Mouse (Mus musculus) limb, embryonic 14.5 days (tissue): Measurements from ENCODE around the gene Mgll. TPM values are rescaled to one million over a fixed set of nuclear protein-coding genes. Genes with fewer than 3 reads are reported as not detected.

ENCODE experiments used
- ATAC-seq: fragments of 200-750 bp; cut with Nextera tagmentation; 2 replicates; pipeline ENCODE4 v1.8.0; 2017; ENCODE audit warnings: low read depth, moderate number of reproducible peaks, moderate TSS enrichment; ENCODE audit not compliant: low FRiP score
- DNase-seq: peaks from one replicate; pipeline ENCODE4 v3.0.0-alpha.2; 2015; ENCODE audit warnings: low spot score
- H3K27ac ChIP-seq: fragments of 300-500 bp; sonication (generic); replicated peaks from 2 replicates; pipeline ENCODE4 v1.5.1; 2014; ENCODE audit warnings: low read depth, mild to moderate bottlenecking, low read length, moderate library complexity, mixed read lengths
- H3K27me3 ChIP-seq: fragments of 300-500 bp; sonication (generic); 2 replicates; pipeline ENCODE4 v1.6.1; 2014; ENCODE audit warnings: low read length, mixed read lengths; ENCODE audit not compliant: control insufficient read depth, insufficient read depth
- H3K36me3 ChIP-seq: fragments of 300-500 bp; sonication (generic); 2 replicates; pipeline ENCODE4 v1.6.1; 2014; ENCODE audit warnings: mild to moderate bottlenecking, low read length, moderate library complexity, mixed read lengths; ENCODE audit not compliant: control insufficient read depth, insufficient read depth
- H3K4me1 ChIP-seq: fragments of 300-500 bp; sonication (generic); 2 replicates; pipeline ENCODE4 v1.6.1; 2014; ENCODE audit warnings: antibody characterized with exemption, low read length, mixed read lengths; ENCODE audit not compliant: control insufficient read depth, insufficient read depth
- H3K4me2 ChIP-seq: fragments of 300-500 bp; sonication (generic); replicated peaks from 2 replicates; pipeline ENCODE4 v1.6.1; 2014; ENCODE audit warnings: low read depth, mild to moderate bottlenecking, low read length, moderate library complexity; ENCODE audit not compliant: severe bottlenecking
- H3K4me3 ChIP-seq: fragments of 300-500 bp; sonication (generic); replicated peaks from 2 replicates; pipeline ENCODE4 v1.5.1; 2014; ENCODE audit warnings: low read length
- H3K9ac ChIP-seq: fragments of 300-500 bp; sonication (generic); 2 replicates; pipeline ENCODE4 v1.6.1; 2014; ENCODE audit warnings: mild to moderate bottlenecking, low read depth, low read length, moderate library complexity; ENCODE audit not compliant: severe bottlenecking
- H3K9me3 ChIP-seq: fragments of 300-500 bp; sonication (generic); 2 replicates; pipeline ENCODE4 v1.6.1; 2016; ENCODE audit warnings: low read length; ENCODE audit not compliant: control insufficient read depth
- POLR2A ChIP-seq: fragments of 200-500 bp; IDR thresholded peaks from 2 replicates; pipeline ENCODE4 v1.8.0; 2012; ENCODE audit warnings: inconsistent platforms, mild to moderate bottlenecking, moderate library complexity, borderline replicate concordance; ENCODE audit not compliant: insufficient read depth, insufficient read length; ENCODE audit errors: extremely low read depth
- WGBS: fragments of 180-500 bp; shearing (Covaris S2); extraction: QIAGEN DNeasy Blood & Tissue Kit; methylation state at CpG from one replicate; pipeline ENCODE4 v1.1.7; 2014; 5-methylcytosine and 5-hydroxymethylcytosine counted together
- polyA plus RNA-seq, 2 experiments: library from polyadenylated mRNA; depleted of rRNA in 1 of 2; stranded (reverse) in 1 of 2; unstranded in 1 of 2; fragments of >200 nt; fragmentation: Nextera tagmentation in 1 of 2; extraction: Ambion mirVana in 1 of 2; gene quantifications; 2 replicates each; pipeline versions ENCODE4 v1.2.1 to v1.2.3; 2012 to 2014

Mgll gene
- polyA plus RNA-seq, 2 experiments, result 7.5 to 17.6 TPM

- no peaks in the 10 kb centered on the region for H3K36me3 ChIP-seq
- 70% methylated on average over 17 of the region's 17 CpGs for WGBS
- no peak for DNase-seq
- H3K27ac ChIP-seq, result no peak overlapping the region
- no peaks in the 10 kb centered on the region for H3K9me3 ChIP-seq
- no peak overlapping the region for H3K4me3 ChIP-seq
- H3K4me2 ChIP-seq, result no peak overlapping the region
- H3K9ac ChIP-seq, result no peak overlapping the region
- peaks cover 22% of the 10 kb centered on the region for H3K4me1 ChIP-seq
- no peak for ATAC-seq
- no peaks in the 10 kb centered on the region for H3K27me3 ChIP-seq
- no peak for TF ChIP-seq POLR2A
These were observed 36.9 kb downstream of the Mgll start for GRCm38 (mm10) chr6:88760935-88761635.

DNA sequence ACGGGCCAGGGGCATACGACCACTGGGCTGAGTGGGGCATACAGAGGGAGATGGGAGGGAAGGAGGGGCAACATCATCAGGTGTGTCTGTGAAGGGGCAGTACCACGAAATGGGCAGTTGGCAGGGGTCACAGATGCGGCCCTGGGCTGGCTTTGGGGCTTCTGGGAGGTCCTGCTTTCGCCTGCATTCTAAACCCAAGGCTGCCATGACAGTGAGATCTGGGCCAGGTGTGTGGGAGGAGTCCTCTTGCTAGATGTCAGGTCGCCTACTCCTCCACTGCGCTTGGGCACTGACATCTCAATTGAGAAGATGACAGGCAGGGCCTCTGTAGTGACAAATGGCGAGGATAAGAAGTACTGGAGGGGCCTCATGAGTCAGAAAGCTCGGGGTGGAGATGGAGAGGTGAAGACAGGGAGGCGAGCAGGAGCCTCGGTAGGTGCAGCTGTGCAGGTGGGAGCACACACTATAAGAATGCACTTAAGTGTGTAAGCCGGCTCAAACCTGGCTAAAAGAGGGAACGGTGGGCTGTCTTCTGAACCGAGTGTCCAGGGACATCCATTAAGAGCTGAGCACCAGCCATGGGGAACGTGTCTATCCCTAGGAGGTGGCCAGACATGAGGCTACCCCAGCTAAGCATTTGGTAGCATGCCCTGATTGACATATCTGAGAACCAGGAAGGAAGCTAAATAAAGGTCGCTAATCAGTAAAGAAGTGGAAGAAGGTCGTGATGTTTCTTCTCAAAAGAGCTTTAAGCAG is 37.6 kb downstream of the Mgll start:
- TF ChIP-seq POLR2A, result no peak
- no peaks in the 10 kb centered on the region for H3K27me3 ChIP-seq
- H3K27ac ChIP-seq, result no peak overlapping the region
- no peak overlapping the region for H3K4me3 ChIP-seq
- WGBS, result 79% methylated on average over 17 of the region's 17 CpGs
- no peaks in the 10 kb centered on the region for H3K36me3 ChIP-seq
- ATAC-seq, result no peak
- no peak overlapping the region for H3K9ac ChIP-seq
- H3K4me1 ChIP-seq, result peaks cover 22% of the 10 kb centered on the region
- no peak overlapping the region for H3K4me2 ChIP-seq
- no peaks in the 10 kb centered on the region for H3K9me3 ChIP-seq
- no peak for DNase-seq

- ATAC-seq (peak; percentile 58; the same call in 1 of the 2 replicates), DNase-seq (peak; percentile 56)
- no peaks in the 10 kb centered on the region for H3K9me3 ChIP-seq
- no peak overlapping the region for H3K4me2 ChIP-seq
- no peak overlapping the region for H3K27ac ChIP-seq
- H3K4me3 ChIP-seq, result no peak overlapping the region
- no peak for TF ChIP-seq POLR2A
- H3K4me1 ChIP-seq, result peaks cover 22% of the 10 kb centered on the region
- 65% methylated on average over 13 of the region's 13 CpGs for WGBS
- no peak overlapping the region for H3K9ac ChIP-seq
- H3K36me3 ChIP-seq, result no peaks in the 10 kb centered on the region
- H3K27me3 ChIP-seq, result no peaks in the 10 kb centered on the region
These were observed 38.4 kb downstream of the Mgll start for GRCm38 (mm10) chr6:88762440-88763196.

DNA sequence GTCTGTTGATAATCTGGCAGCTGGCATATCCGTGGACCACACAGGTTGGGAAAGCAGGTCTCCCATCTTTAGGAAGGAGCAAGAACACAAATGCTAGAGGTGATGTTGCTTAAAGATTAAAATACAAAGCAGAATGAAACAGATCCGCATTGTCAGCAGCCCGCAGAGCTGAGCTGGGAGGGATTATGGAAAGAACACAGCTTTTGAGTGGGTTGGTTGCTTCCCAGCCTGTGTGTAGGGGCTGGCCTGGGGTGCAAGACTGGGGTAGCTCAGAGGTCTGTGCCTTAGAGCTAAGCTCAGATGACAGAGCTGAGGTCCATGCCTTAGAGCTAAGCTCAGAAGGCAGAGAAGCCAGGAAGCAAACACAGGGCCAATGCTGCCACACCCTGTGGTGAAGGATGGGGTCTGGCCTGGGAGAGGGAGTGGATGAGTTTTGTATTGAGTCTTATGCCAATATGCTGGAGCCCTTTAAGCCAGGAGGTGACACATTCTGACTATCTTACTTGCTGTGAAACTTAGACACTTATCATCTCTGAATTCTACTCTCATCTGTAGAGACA is 39.4 kb downstream of the Mgll start:
- Histone ChIP-seq H3K4me2 (no peak overlapping the region), H3K4me1 (peaks cover 22% of the 10 kb centered on the region), H3K27me3 (no peaks in the 10 kb centered on the region), H3K9ac (no peak overlapping the region), H3K36me3 (no peaks in the 10 kb centered on the region), H3K27ac (no peak overlapping the region), H3K9me3 (no peaks in the 10 kb centered on the region), H3K4me3 (no peak overlapping the region)
- no peak for TF ChIP-seq POLR2A
- no peak for ATAC-seq
- 85% methylated on average over 3 of the region's 3 CpGs for WGBS
- no peak for DNase-seq

GRCm38 (mm10) chr6:88764281-88764680 is 40.1 kb downstream of the Mgll start:
- Histone ChIP-seq H3K4me2 (no peak overlapping the region), H3K27ac (no peak overlapping the region), H3K36me3 (no peaks in the 10 kb centered on the region), H3K9ac (no peak overlapping the region), H3K9me3 (no peaks in the 10 kb centered on the region), H3K27me3 (no peaks in the 10 kb centered on the region), H3K4me1 (peaks cover 17% of the 10 kb centered on the region), H3K4me3 (no peak overlapping the region)
- WGBS, result 65% methylated on average over 4 of the region's 4 CpGs
- no peak for DNase-seq
- no peak for ATAC-seq
- no peak for TF ChIP-seq POLR2A
